Mouse (Mus musculus) megakaryocyte progenitor cell, adult 5-6 weeks (primary cell): Measurements from ENCODE around the gene Gm8165. TPM values are rescaled to one million over a fixed set of nuclear protein-coding genes. Genes with fewer than 3 reads are reported as not detected.
"Not testable (repeated sequence)": the region's sequence is repeated elsewhere in the genome, so short reads cannot be mapped to it uniquely, and the experiment has no call there.

ENCODE experiments used
- ATAC-seq: replicated peaks from 2 replicates; pipeline ENCODE4 v1.8.0; 2016; ENCODE audit warnings: mild to moderate bottlenecking, moderate TSS enrichment, inconsistent platforms; ENCODE audit not compliant: poor library complexity
- total RNA-seq, 2 experiments: library from RNA; stranded (forward) in 1 of 2; stranded (reverse) in 1 of 2; fragments of 157-497, 149-512 nt in 1 of 2; fragments of 200-1000 nt in 1 of 2; gene quantifications; 2 replicates each; pipeline versions ENCODE4 v1.2.3 to v1.2.4; 2015 to 2017

Gene Gm8165
- total RNA-seq (2015) (not detected in 2 replicates), total RNA-seq (2017) (not detected in 2 replicates)

DNA sequence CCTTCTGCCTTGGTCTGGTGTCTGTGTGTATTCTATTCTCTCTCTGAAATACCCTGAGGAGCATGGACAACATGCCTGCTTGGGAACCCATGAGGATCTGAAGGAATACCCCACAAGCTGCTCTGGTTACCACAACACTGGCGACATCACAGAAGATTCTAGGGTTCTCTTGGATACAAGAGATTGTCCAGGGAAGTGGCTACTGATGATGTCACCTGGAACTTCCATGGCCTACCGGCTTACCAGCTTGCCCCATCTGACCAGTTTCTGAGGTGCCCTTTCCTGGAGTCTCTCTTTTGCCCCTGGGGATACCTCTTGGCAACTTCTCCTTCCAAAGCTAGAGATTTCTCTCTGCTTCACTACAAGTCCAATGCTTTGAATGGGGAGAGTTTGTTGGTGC, at the start of gene Gm8165:
Gene Gm8165 (minus strand): TSS at position 101 of the 400 bp plus-strand sequence.
- ATAC-seq = not testable (repeated sequence)

DNA sequence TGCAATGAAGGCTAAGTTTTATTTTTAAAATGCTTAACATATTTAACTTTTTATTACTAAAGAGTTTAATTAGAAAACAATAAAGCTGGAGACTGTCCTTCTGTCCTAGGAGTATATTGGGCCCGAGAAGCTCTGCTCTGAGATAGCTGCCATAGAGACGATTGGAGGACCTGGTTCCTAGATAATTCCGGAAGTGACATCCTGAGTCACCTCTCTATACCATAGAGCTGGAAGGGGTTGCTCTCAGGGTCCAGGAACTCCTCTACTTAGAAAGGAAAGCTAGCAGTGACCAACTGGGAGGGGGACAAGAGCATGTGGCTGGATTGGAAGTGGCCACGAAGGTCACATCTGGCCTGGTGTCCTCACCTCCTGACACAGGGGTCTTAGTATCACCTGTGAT, 20.6 kb upstream of the Gm8165 start, which contains the start of gene Gm7324:
Gene Gm7324 (plus strand): TSS at position 208 of the 400 bp plus-strand sequence.
- ATAC-seq = not testable (repeated sequence)

Other genes with a start within 250 kb of the Gm8165 start
- gene Gm5799, start 133.6 kb downstream of the Gm8165 start, total RNA-seq (2015) = not detected in 2 replicates
- gene Gm5799, start 133.6 kb downstream of the Gm8165 start, total RNA-seq (2017) = not detected in 2 replicates
- not detected in 2 replicates for gene Gm17654, start 98.1 kb downstream of the Gm8165 start, total RNA-seq (2015)
- not detected in 2 replicates for gene Gm17654, start 98.1 kb downstream of the Gm8165 start, total RNA-seq (2017)
- not detected in 2 replicates for gene Gm10375, start 69.2 kb downstream of the Gm8165 start, total RNA-seq (2015)
- not detected in 2 replicates for gene Gm10375, start 69.2 kb downstream of the Gm8165 start, total RNA-seq (2017)
- gene Gm7324, start 20.6 kb upstream of the Gm8165 start, total RNA-seq (2015) = 1.3 and 1.7 TPM in 2 replicates
- gene Gm7324, start 20.6 kb upstream of the Gm8165 start, total RNA-seq (2017) = 6.3 and 8.9 TPM in 2 replicates
- gene Gm16506, start 50.3 kb upstream of the Gm8165 start, total RNA-seq (2015) = not detected in 2 replicates
- not detected in 2 replicates for gene Gm16506, start 50.3 kb upstream of the Gm8165 start, total RNA-seq (2017)
- not detected in 2 replicates for gene Gm6526, start 70.7 kb upstream of the Gm8165 start, total RNA-seq (2015)
- not detected in 2 replicates for gene Gm6526, start 70.7 kb upstream of the Gm8165 start, total RNA-seq (2017)
- gene Gm8180, start 107.5 kb upstream of the Gm8165 start, total RNA-seq (2015) = not detected in 2 replicates
- gene Gm8180, start 107.5 kb upstream of the Gm8165 start, total RNA-seq (2017) = not detected in 2 replicates
- 13.2 and 15.2 TPM in 2 replicates for gene Ear1, start 198.3 kb upstream of the Gm8165 start, total RNA-seq (2015)
- gene Ear1, start 198.3 kb upstream of the Gm8165 start, total RNA-seq (2017) = 10.0 and 21.5 TPM in 2 replicates
- not detected in 2 replicates for gene Ear10, start 246.4 kb upstream of the Gm8165 start, total RNA-seq (2015)
- gene Ear10, start 246.4 kb upstream of the Gm8165 start, total RNA-seq (2017) = not detected in 2 replicates
- gene Gm8113, start 248.2 kb upstream of the Gm8165 start, total RNA-seq (2015) = 6.4 and 7.1 TPM in 2 replicates
- gene Gm8113, start 248.2 kb upstream of the Gm8165 start, total RNA-seq (2017) = 4.0 and 5.6 TPM in 2 replicates